Mouse (Mus musculus): ENCODE data around the gene Kxd1. TPM values are rescaled to one million over a fixed set of nuclear protein-coding genes. Genes with fewer than 3 reads are reported as not detected.

Kxd1 gene
- polyA plus RNA-seq, 1 experiment, result 65.9 TPM

DNA sequence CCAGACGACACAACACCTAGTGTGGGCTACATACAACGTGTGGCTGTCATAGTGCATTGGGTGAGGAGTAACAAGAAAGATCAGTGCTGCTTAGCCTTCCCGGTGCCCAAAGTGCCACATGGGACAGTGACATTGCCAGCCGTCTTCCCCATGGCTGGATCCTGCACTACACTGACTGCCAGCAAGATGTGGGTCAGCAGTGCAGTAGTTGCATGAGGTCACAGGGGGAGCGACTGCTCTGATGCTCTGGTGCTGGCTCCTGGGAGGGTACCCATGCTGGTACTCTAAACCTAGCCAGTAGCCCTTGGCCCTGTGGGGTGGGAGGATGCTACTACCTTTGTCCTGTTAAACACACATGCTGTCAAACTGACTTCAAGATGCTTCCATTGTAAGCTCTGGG lies 67.6 kb downstream of the Kxd1 start:
- Histone ChIP-seq H3K4me1 (ENCODE audit: control insufficient read depth, insufficient read depth, low read length) (peaks cover 71% of the 10 kb centered on the region), H3K27ac (ENCODE audit: insufficient read depth, low read length) (peak overlapping the region; percentile 35), H3K27me3 (ENCODE audit: control insufficient read depth, insufficient read depth, low read length) (no peaks in the 10 kb centered on the region), H3K4me3 (replicated peaks; ENCODE audit: insufficient read depth, low read depth, low read length) (no peak overlapping the region)
- no peak for DNase-seq
- TF ChIP-seq CTCF (IDR thresholded peaks at IDR 0.05; ENCODE audit: borderline replicate concordance, insufficient read depth, low read depth, low read length), result no peak
- no peak for TF ChIP-seq POLR2A (IDR thresholded peaks at IDR 0.05; ENCODE audit: borderline replicate concordance, insufficient read depth, low read length)
- WGBS, result 18% methylated on average over 5 of the region's 5 CpGs

DNA sequence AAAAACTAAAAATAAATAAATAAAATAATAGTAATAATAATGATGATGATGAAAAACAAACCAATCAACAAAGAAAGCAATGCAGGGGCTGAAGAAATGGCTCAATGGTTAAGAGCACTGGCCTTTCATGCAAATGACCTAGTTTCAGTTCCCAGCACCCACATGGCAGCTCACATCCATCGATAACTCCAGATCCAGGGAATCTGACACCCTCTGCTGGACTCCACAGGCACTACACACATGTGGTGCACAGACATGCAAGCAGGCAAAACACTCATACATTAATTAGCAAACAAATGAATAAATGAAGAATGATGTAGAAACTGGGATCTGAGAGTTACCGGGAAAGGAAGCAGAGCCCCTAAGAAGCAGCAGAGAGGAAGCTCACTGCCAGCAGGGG lies 68.1 kb downstream of the Kxd1 start:
- H3K4me1 ChIP-seq (ENCODE audit: control insufficient read depth, insufficient read depth, low read length), result peaks cover 67% of the 10 kb centered on the region
- no peak overlapping the region for H3K4me3 ChIP-seq (replicated peaks; ENCODE audit: insufficient read depth, low read depth, low read length)
- DNase-seq, result no peak
- H3K27ac ChIP-seq (ENCODE audit: insufficient read depth, low read length), result peak overlapping the region; percentile 35
- 89% methylated on average over 2 of the region's 2 CpGs for WGBS
- TF ChIP-seq POLR2A (IDR thresholded peaks at IDR 0.05; ENCODE audit: borderline replicate concordance, insufficient read depth, low read length), result no peak
- 0 out of 2 replicates have a peak, but pooled peaks have one; percentile 28 for TF ChIP-seq CTCF (IDR thresholded peaks at IDR 0.05; ENCODE audit: borderline replicate concordance, insufficient read depth, low read depth, low read length)
- H3K27me3 ChIP-seq (ENCODE audit: control insufficient read depth, insufficient read depth, low read length), result no peaks in the 10 kb centered on the region

DNA sequence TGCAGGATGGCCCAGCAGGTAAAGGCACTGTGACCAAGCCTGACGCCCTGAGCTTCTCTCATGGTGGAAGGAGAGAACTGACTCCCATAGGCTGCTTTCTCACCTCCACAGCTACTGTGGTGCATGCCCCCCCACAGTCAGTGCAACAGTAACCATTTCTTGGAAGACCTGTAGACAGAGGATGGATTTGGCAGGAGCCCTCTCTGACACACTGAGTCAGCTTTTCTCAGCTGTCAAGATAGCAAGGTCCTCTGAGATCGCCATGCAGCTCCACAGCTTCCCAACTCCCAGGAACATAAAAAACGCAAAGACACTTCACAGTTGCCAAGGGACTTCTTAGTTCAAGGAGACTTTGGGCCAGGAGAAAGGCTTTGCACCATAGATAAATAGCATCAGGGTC lies 69.3 kb downstream of the Kxd1 start:
- WGBS, result 39% methylated on average over 3 of the region's 3 CpGs
- peak in 1 of 2 experiments; percentile 25 for DNase-seq
- peak overlapping the region; percentile 17; the same call in 1 of the 2 replicates for H3K27ac ChIP-seq (ENCODE audit: insufficient read depth, low read length)
- TF ChIP-seq CTCF (IDR thresholded peaks at IDR 0.05; ENCODE audit: borderline replicate concordance, insufficient read depth, low read depth, low read length), result no peak
- no peak for TF ChIP-seq POLR2A (IDR thresholded peaks at IDR 0.05; ENCODE audit: borderline replicate concordance, insufficient read depth, low read length)
- peaks cover 67% of the 10 kb centered on the region for H3K4me1 ChIP-seq (ENCODE audit: control insufficient read depth, insufficient read depth, low read length)
- H3K27me3 ChIP-seq (ENCODE audit: control insufficient read depth, insufficient read depth, low read length), result no peaks in the 10 kb centered on the region
- no peak overlapping the region for H3K4me3 ChIP-seq (replicated peaks; ENCODE audit: insufficient read depth, low read depth, low read length)

Other genes with a start within 250 kb of the Kxd1 start
- gene Homer3, start 245.1 kb downstream of the Kxd1 start, polyA plus RNA-seq (2012; rRNA removed), result 262 and 322 TPM in 2 replicates
- 42.9 and 45.0 TPM in 2 replicates for gene Ddx49, start 225.5 kb downstream of the Kxd1 start, polyA plus RNA-seq (2012; rRNA removed)
- gene Cope, start 225.4 kb downstream of the Kxd1 start, polyA plus RNA-seq (2012; rRNA removed), result 286 and 287 TPM in 2 replicates
- 55.5 and 56.8 TPM in 2 replicates for gene Cers1, start 212.2 kb downstream of the Kxd1 start, polyA plus RNA-seq (2012; rRNA removed)
- 19.1 and 21.0 TPM in 2 replicates for gene Gdf1, start 198.1 kb downstream of the Kxd1 start, polyA plus RNA-seq (2012; rRNA removed)
- 37.9 and 41.3 TPM in 2 replicates for gene Upf1, start 174.7 kb downstream of the Kxd1 start, polyA plus RNA-seq (2012; rRNA removed)
- 2.2 and 3.1 TPM in 2 replicates for gene Comp, start 154.4 kb downstream of the Kxd1 start, polyA plus RNA-seq (2012; rRNA removed)
- 90.2 and 105 TPM in 2 replicates for gene Crtc1, start 88.4 kb downstream of the Kxd1 start, polyA plus RNA-seq (2012; rRNA removed)
- 62.4 and 68.5 TPM in 2 replicates for gene Klhl26, start 51.0 kb downstream of the Kxd1 start, polyA plus RNA-seq (2012; rRNA removed)
- gene Tmem59l, start 40.6 kb downstream of the Kxd1 start, polyA plus RNA-seq (2012; rRNA removed), result 524 and 552 TPM in 2 replicates
- 3.8 and 4.0 TPM in 2 replicates for gene Crlf1, start 34.8 kb downstream of the Kxd1 start, polyA plus RNA-seq (2012; rRNA removed)
- 184 and 189 TPM in 2 replicates for gene Rex1bd, start 21.2 kb downstream of the Kxd1 start, polyA plus RNA-seq (2012; rRNA removed)
- gene Uba52, start 17.2 kb downstream of the Kxd1 start, polyA plus RNA-seq (2012; rRNA removed), result 920 and 977 TPM in 2 replicates
- 531 and 552 TPM in 2 replicates for gene Fkbp8, start 232 bp downstream of the Kxd1 start, polyA plus RNA-seq (2012; rRNA removed)
- gene Ell, start 11.5 kb upstream of the Kxd1 start, polyA plus RNA-seq (2012; rRNA removed), result 27.9 and 29.1 TPM in 2 replicates
- 55.3 and 61.4 TPM in 2 replicates for gene Isyna1, start 66.4 kb upstream of the Kxd1 start, polyA plus RNA-seq (2012; rRNA removed)
- 172 and 181 TPM in 2 replicates for gene Ssbp4, start 80.9 kb upstream of the Kxd1 start, polyA plus RNA-seq (2012; rRNA removed)
- 0.30 and 0.33 TPM in 2 replicates for gene Lrrc25, start 88.2 kb upstream of the Kxd1 start, polyA plus RNA-seq (2012; rRNA removed)
- 0.28 and 0.51 TPM in 2 replicates for gene Gdf15, start 104.5 kb upstream of the Kxd1 start, polyA plus RNA-seq (2012; rRNA removed)
- gene Pgpep1, start 132.4 kb upstream of the Kxd1 start, polyA plus RNA-seq (2012; rRNA removed), result 28.3 and 32.5 TPM in 2 replicates
- gene Lsm4, start 145.3 kb upstream of the Kxd1 start, polyA plus RNA-seq (2012; rRNA removed), result 113 and 117 TPM in 2 replicates
- gene Jund, start 171.0 kb upstream of the Kxd1 start, polyA plus RNA-seq (2012; rRNA removed), result 252 and 274 TPM in 2 replicates
- 0.08 and 0.11 TPM in 2 replicates for gene Iqcn, start 175.5 kb upstream of the Kxd1 start, polyA plus RNA-seq (2012; rRNA removed)
- gene Gm3336, start 190.6 kb upstream of the Kxd1 start, polyA plus RNA-seq (2012; rRNA removed), result 0.13 TPM in 1 of 2 replicates, not detected in the other
- 2.5 and 3.0 TPM in 2 replicates for gene Pde4c, start 195.8 kb upstream of the Kxd1 start, polyA plus RNA-seq (2012; rRNA removed)
- 1,156 and 1,176 TPM in 2 replicates for gene Rab3a, start 226.7 kb upstream of the Kxd1 start, polyA plus RNA-seq (2012; rRNA removed)
- 81.1 and 83.4 TPM in 2 replicates for gene Mpv17l2, start 233.0 kb upstream of the Kxd1 start, polyA plus RNA-seq (2012; rRNA removed)
- gene Pik3r2, start 248.8 kb upstream of the Kxd1 start, polyA plus RNA-seq (2012; rRNA removed), result 150 and 158 TPM in 2 replicates